Mouse (Mus musculus): ENCODE data around the gene Usp39. TPM values are rescaled to one million over a fixed set of nuclear protein-coding genes. Genes with fewer than 3 reads are reported as not detected.

The Usp39 gene
- polyA plus RNA-seq, 1 experiment from 2014 or later = 32.4 TPM

DNA sequence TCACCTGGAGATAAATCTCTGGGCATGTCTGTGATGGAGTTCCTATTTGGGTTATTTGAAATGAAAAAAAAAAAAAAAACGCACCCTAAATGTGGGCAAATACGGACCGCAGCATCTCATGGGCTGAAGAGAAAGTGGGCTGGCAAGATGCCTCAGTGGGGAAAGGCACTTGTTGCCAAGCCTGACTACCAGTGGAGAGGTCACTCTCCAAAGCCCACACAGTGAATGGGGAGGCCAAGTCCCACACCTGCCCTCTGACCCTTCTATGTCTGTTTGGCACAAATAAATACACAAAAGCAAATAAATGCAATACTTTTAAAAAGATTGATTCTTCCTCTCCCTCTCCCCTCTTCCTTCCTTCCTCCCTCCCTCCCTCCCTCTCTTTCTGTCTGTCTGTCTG, 55.5 kb downstream of the Usp39 start:
- no peak for ATAC-seq (ENCODE audit: insufficient number of reproducible peaks, insufficient read depth, low FRiP score, low read depth)
- H3K9ac ChIP-seq (ENCODE audit: low read length) = no peak overlapping the region
- no peaks in the 10 kb centered on the region for H3K27me3 ChIP-seq (ENCODE audit: control insufficient read depth, insufficient read depth, low read length)
- WGBS = 78% methylated on average over 3 of the region's 3 CpGs
- no peaks in the 10 kb centered on the region for H3K36me3 ChIP-seq (ENCODE audit: control insufficient read depth, insufficient read depth, low read length)
- peaks cover 13 to 19% of the 10 kb centered on the region in 2 experiments for H3K4me1 ChIP-seq (ENCODE audit: control insufficient read depth in 2 of 2, insufficient read depth in 2 of 2, low read length in 2 of 2)
- H3K27ac ChIP-seq (replicated peaks in 1 of 2; ENCODE audit: control insufficient read depth in 1 of 2, insufficient read depth in 1 of 2, low read depth in 2 of 2, low read length in 2 of 2) = no peak overlapping the region
- H3K9me3 ChIP-seq (ENCODE audit: control insufficient read depth, low read length) = 0 out of 2 replicates have a peak, but pooled peaks cover 4% of the 10 kb centered on the region
- no peak overlapping the region for H3K4me2 ChIP-seq (ENCODE audit: low read length)
- no peak overlapping the region for H3K4me3 ChIP-seq (ENCODE audit: control insufficient read depth in 1 of 2, insufficient read depth in 1 of 2, low read depth in 1 of 2, low read length in 2 of 2)

DNA sequence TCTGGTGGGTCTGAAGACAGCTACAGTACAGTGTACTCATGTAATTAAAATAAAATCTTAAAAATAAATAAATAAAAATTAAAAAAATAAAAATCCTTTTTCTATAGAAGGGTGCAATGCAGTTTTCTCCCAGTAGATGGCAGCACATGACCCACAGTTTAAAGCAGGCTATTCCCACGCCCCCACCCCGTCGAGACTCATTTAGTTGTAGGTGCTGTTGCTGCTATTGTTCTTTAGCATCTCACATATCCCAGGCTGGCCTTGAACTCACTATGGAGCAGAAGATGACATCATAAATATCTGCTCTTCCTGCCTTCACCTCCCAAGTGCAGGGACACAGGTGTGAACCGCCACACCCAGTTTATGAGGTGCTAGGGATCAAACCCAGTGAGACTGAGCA, 61.1 kb downstream of the Usp39 start:
- WGBS = 22% methylated on average over 4 of the region's 4 CpGs
- Histone ChIP-seq H3K36me3 (ENCODE audit: control insufficient read depth, insufficient read depth, low read length) (no peaks in the 10 kb centered on the region), H3K9ac (ENCODE audit: low read length) (no peak overlapping the region), H3K4me2 (ENCODE audit: low read length) (no peak overlapping the region), H3K4me3 (ENCODE audit: control insufficient read depth in 1 of 2, insufficient read depth in 1 of 2, low read depth in 1 of 2, low read length in 2 of 2) (no peak overlapping the region), H3K4me1 (ENCODE audit: control insufficient read depth in 2 of 2, insufficient read depth in 2 of 2, low read length in 2 of 2) (peaks cover 3% of the 10 kb centered on the region in 2 experiments; a peak in 3 of 4 replicates), H3K27me3 (ENCODE audit: control insufficient read depth, insufficient read depth, low read length) (no peaks in the 10 kb centered on the region), H3K27ac (replicated peaks in 1 of 2; ENCODE audit: control insufficient read depth in 1 of 2, insufficient read depth in 1 of 2, low read depth in 2 of 2, low read length in 2 of 2) (no peak overlapping the region), H3K9me3 (ENCODE audit: control insufficient read depth, low read length) (no peaks in the 10 kb centered on the region)
- ATAC-seq (ENCODE audit: insufficient number of reproducible peaks, insufficient read depth, low FRiP score, low read depth) = no peak

DNA sequence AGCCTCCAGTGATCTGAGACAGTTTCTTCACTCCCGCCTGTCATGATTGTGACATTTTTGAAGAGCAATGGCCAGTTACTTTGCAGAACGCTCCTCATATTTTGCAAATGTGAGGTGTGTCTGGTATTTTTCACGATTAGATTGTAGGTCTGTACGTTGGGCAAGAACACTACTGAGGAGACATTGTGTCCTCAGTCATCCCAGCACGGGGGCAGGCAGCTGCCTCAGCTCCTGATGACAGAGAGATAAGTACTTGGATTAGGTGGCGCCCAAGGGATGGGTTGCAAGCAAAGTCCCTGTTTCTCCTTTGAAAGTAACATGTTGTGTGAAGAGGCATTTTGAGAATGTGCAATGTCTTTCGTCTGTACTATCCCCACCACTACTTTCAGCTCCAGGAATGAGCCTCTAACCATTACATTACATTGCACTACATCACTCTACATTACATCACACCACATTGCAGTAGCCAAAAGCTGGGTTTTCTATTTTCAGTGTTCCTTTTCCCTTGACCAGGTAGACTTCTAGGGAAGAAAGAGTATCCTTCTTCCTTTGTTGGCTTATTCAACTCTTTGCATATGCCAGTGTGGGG, 64.5 kb downstream of the Usp39 start:
- no peaks in the 10 kb centered on the region for H3K36me3 ChIP-seq (ENCODE audit: control insufficient read depth, insufficient read depth, low read length)
- H3K27ac ChIP-seq (replicated peaks in 1 of 2; ENCODE audit: control insufficient read depth in 1 of 2, insufficient read depth in 1 of 2, low read depth in 2 of 2, low read length in 2 of 2) = no peak overlapping the region
- H3K4me3 ChIP-seq (ENCODE audit: control insufficient read depth in 1 of 2, insufficient read depth in 1 of 2, low read depth in 1 of 2, low read length in 2 of 2) = no peak overlapping the region
- no peak overlapping the region for H3K4me2 ChIP-seq (ENCODE audit: low read length)
- H3K9ac ChIP-seq (ENCODE audit: low read length) = no peak overlapping the region
- H3K27me3 ChIP-seq (ENCODE audit: control insufficient read depth, insufficient read depth, low read length) = no peaks in the 10 kb centered on the region
- no peak for ATAC-seq (ENCODE audit: insufficient number of reproducible peaks, insufficient read depth, low FRiP score, low read depth)
- no peaks in the 10 kb centered on the region for H3K9me3 ChIP-seq (ENCODE audit: control insufficient read depth, low read length)
- H3K4me1 ChIP-seq (ENCODE audit: control insufficient read depth in 2 of 2, insufficient read depth in 2 of 2, low read length in 2 of 2) = peaks cover 19 to 20% of the 10 kb centered on the region in 2 experiments
- WGBS = 37% methylated on average over 7 of the region's 7 CpGs

DNA sequence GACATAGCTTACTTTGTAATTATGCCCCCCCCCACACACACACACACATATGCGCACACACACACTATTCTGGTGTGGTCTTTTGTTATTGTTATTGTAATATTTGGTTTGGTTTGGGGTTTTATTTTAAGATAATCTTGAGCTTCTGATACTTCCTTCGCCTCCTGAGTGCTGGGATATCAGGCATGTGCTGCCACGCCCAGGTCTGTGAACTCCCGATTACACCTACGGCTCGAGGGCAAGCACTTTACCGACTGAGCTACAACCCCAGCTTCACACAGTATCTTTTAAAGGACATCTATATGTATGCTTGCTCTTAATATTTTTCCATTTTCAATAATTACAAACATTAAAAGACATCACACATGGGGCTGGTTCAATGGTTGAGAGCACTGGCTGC, 65.5 kb downstream of the Usp39 start:
- no peaks in the 10 kb centered on the region for H3K36me3 ChIP-seq (ENCODE audit: control insufficient read depth, insufficient read depth, low read length)
- peaks cover 20% of the 10 kb centered on the region in 2 experiments for H3K4me1 ChIP-seq (ENCODE audit: control insufficient read depth in 2 of 2, insufficient read depth in 2 of 2, low read length in 2 of 2)
- no peak overlapping the region for H3K9ac ChIP-seq (ENCODE audit: low read length)
- no peak overlapping the region for H3K4me3 ChIP-seq (ENCODE audit: control insufficient read depth in 1 of 2, insufficient read depth in 1 of 2, low read depth in 1 of 2, low read length in 2 of 2)
- no peaks in the 10 kb centered on the region for H3K27me3 ChIP-seq (ENCODE audit: control insufficient read depth, insufficient read depth, low read length)
- no peak overlapping the region for H3K4me2 ChIP-seq (ENCODE audit: low read length)
- H3K9me3 ChIP-seq (ENCODE audit: control insufficient read depth, low read length) = no peaks in the 10 kb centered on the region
- no peak for ATAC-seq (ENCODE audit: insufficient number of reproducible peaks, insufficient read depth, low FRiP score, low read depth)
- no peak overlapping the region for H3K27ac ChIP-seq (replicated peaks in 1 of 2; ENCODE audit: control insufficient read depth in 1 of 2, insufficient read depth in 1 of 2, low read depth in 2 of 2, low read length in 2 of 2)
- 68% methylated on average over 7 of the region's 7 CpGs for WGBS

DNA sequence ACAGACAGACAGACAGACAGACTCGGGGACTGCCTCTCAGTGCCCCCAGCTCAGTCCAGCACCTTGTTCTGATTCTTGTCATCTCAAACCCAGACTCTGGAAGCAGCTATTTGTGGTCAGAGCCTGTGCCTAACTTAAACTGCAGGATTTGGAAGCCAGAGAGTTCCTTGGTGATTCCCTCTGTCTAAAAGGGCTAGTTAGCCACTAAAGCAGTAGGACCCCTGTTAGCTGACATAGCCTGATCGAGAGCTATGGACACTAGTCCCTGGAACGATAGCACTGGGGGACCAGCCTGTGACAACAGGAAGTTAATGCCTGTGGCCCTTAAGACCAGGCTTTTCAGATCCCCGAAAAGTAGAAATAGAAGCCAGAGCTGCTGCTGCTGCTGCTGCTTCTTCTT, 66.1 kb downstream of the Usp39 start:
- Histone ChIP-seq H3K9me3 (ENCODE audit: control insufficient read depth, low read length) (no peaks in the 10 kb centered on the region), H3K4me2 (ENCODE audit: low read length) (no peak overlapping the region), H3K4me1 (ENCODE audit: control insufficient read depth in 2 of 2, insufficient read depth in 2 of 2, low read length in 2 of 2) (peaks cover 20 to 22% of the 10 kb centered on the region in 2 experiments), H3K4me3 (ENCODE audit: control insufficient read depth in 1 of 2, insufficient read depth in 1 of 2, low read depth in 1 of 2, low read length in 2 of 2) (no peak overlapping the region), H3K36me3 (ENCODE audit: control insufficient read depth, insufficient read depth, low read length) (no peaks in the 10 kb centered on the region), H3K27me3 (ENCODE audit: control insufficient read depth, insufficient read depth, low read length) (no peaks in the 10 kb centered on the region), H3K9ac (ENCODE audit: low read length) (0 out of 2 replicates have a peak overlapping the region, but pooled peaks have one; percentile 16), H3K27ac (replicated peaks in 1 of 2; ENCODE audit: control insufficient read depth in 1 of 2, insufficient read depth in 1 of 2, low read depth in 2 of 2, low read length in 2 of 2) (peak overlapping the region in 1 of 2 experiments; percentile 89; a peak in 1 of 4 replicates)
- no peak for ATAC-seq (ENCODE audit: insufficient number of reproducible peaks, insufficient read depth, low FRiP score, low read depth)
- WGBS = 63% methylated on average over 4 of the region's 4 CpGs

DNA sequence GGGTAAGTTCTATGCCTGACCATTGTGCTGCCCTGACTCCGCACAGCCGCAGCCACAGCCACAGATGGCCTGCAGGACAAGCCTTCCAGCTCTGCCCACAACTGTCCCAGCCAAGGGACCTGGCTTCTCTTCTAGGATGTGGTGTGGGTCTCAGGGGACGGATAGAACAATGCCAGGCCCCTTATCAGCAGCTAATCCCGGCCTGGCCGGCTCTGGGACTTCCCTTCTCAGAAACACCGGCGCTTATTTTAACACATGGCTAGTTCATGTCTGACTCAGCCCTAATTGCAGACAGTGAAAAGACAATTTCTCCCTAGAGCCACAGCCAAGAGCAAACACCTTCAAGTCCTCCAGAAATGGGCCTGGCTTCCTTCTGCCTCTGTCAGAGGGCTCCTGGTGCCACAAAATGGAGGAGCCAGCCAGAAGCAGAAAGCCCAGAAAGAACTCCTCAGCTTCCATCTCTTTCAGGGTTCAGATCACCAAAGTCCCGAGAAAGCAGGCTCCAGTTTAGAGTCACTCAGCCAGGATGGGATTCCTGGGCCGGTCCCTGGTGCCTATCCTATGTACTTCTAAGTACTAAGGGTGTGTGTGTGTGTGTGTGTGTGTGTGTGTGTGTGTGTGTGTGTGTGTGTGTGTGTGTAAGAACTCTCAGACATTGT, 67.3 kb downstream of the Usp39 start:
- H3K9me3 ChIP-seq (ENCODE audit: control insufficient read depth, low read length) = no peaks in the 10 kb centered on the region
- no peak overlapping the region for H3K4me2 ChIP-seq (ENCODE audit: low read length)
- peak overlapping the region; percentile 89 to 93 for H3K27ac ChIP-seq (replicated peaks in 1 of 2; ENCODE audit: control insufficient read depth in 1 of 2, insufficient read depth in 1 of 2, low read depth in 2 of 2, low read length in 2 of 2)
- ATAC-seq (ENCODE audit: insufficient number of reproducible peaks, insufficient read depth, low FRiP score, low read depth) = peak; percentile 87
- no peaks in the 10 kb centered on the region for H3K27me3 ChIP-seq (ENCODE audit: control insufficient read depth, insufficient read depth, low read length)
- no peak overlapping the region for H3K4me3 ChIP-seq (ENCODE audit: control insufficient read depth in 1 of 2, insufficient read depth in 1 of 2, low read depth in 1 of 2, low read length in 2 of 2)
- no peak overlapping the region for H3K9ac ChIP-seq (ENCODE audit: low read length)
- H3K4me1 ChIP-seq (ENCODE audit: control insufficient read depth in 2 of 2, insufficient read depth in 2 of 2, low read length in 2 of 2) = peaks cover 26 to 29% of the 10 kb centered on the region in 2 experiments
- no peaks in the 10 kb centered on the region for H3K36me3 ChIP-seq (ENCODE audit: control insufficient read depth, insufficient read depth, low read length)
- whole genome bisulfite sequencing = 32% methylated on average over 9 of the region's 9 CpGs

DNA sequence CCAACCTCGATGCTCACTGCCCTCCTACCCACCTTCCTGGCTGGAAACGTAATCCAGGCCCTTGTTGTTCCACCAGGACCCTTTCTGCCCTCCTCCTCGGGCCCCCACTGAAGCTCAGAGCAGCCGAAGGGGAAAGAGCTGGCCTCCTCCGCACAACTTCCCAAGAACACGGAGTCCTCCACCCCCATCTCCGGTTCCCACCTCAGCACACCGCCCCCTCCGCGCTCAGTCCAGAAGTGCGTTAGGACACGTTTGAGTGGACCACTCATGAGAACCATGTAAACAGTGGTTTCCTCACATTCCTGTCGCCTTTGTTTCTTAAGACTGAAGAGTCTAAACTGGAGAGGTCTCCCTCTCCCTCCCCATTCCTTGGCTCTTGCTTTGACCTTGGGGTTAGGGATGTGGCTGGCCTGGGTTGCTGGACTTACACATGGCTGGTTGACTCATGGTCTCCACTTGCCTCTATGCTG, 68.0 kb downstream of the Usp39 start:
- H3K27me3 ChIP-seq (ENCODE audit: control insufficient read depth, insufficient read depth, low read length) = no peaks in the 10 kb centered on the region
- H3K4me2 ChIP-seq (ENCODE audit: low read length) = no peak overlapping the region
- H3K4me3 ChIP-seq (ENCODE audit: control insufficient read depth in 1 of 2, insufficient read depth in 1 of 2, low read depth in 1 of 2, low read length in 2 of 2) = no peak overlapping the region
- H3K9me3 ChIP-seq (ENCODE audit: control insufficient read depth, low read length) = no peaks in the 10 kb centered on the region
- WGBS = 68% methylated on average over 13 of the region's 13 CpGs
- H3K4me1 ChIP-seq (ENCODE audit: control insufficient read depth in 2 of 2, insufficient read depth in 2 of 2, low read length in 2 of 2) = peaks cover 31 to 36% of the 10 kb centered on the region in 2 experiments
- no peaks in the 10 kb centered on the region for H3K36me3 ChIP-seq (ENCODE audit: control insufficient read depth, insufficient read depth, low read length)
- no peak overlapping the region for H3K9ac ChIP-seq (ENCODE audit: low read length)
- peak overlapping the region; percentile 89 to 93 for H3K27ac ChIP-seq (replicated peaks in 1 of 2; ENCODE audit: control insufficient read depth in 1 of 2, insufficient read depth in 1 of 2, low read depth in 2 of 2, low read length in 2 of 2)
- peak; percentile 44; the same call in 1 of the 2 replicates for ATAC-seq (ENCODE audit: insufficient number of reproducible peaks, insufficient read depth, low FRiP score, low read depth)
